Mouse (Mus musculus): Measurements from ENCODE around the gene Gm20388. TPM values are rescaled to one million over a fixed set of nuclear protein-coding genes. Genes with fewer than 3 reads are reported as not detected.

Gm20388 gene
- total RNA-seq, 2 experiments from 2014 or later, result 8.8 TPM

DNA sequence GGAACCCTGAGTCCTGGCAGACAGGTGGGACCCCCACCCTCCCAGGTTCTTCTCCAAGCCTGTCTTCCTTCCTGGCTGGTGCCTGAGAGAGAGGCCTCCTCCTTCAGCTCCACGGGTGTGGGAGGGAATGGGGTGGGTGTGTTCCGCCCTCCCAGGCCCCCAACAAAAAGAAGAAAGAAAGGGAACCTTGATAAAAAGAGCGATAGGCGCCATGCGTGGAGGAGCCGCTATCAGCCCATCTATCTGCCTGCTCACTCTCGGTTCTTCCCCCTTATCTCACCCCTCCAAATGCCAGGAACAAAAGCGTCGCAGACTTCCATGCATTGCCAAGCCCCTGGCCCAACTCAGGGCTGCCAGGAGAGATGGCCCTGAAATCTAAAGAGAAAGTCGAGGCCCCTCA lies 2382.8 kb downstream of the Gm20388 start:
- DNase-seq (ENCODE audit: extremely low spot score in 1 of 2, low spot score in 1 of 2), result no peak

DNA sequence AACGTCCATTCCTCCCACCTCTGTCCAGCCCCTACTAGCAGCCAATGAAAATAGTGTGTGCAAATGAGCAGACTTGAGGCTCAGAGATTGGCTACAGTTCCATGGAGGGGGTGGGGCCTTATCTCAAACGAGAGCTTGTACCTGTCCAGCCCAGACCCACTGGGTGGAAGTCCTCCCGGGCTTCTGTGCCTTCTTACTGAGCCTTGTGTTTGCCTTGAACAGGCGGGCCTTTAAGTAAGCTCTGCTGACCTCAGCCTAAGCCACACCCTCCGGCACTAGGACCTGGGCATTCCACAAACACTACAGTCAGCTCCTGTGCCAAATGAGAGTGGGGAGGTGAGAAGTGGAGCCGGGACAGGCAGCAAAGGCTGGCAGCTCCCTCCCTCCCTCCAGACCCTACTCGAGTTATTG lies 2383.6 kb downstream of the Gm20388 start:
- no peak for DNase-seq (ENCODE audit: extremely low spot score in 1 of 2, low spot score in 1 of 2)

- DNase-seq (ENCODE audit: extremely low spot score in 1 of 2, low spot score in 1 of 2), result no peak
These were observed 2384.7 kb downstream of the Gm20388 start for GRCm38 (mm10) chr8:122295389-122295788.

DNA sequence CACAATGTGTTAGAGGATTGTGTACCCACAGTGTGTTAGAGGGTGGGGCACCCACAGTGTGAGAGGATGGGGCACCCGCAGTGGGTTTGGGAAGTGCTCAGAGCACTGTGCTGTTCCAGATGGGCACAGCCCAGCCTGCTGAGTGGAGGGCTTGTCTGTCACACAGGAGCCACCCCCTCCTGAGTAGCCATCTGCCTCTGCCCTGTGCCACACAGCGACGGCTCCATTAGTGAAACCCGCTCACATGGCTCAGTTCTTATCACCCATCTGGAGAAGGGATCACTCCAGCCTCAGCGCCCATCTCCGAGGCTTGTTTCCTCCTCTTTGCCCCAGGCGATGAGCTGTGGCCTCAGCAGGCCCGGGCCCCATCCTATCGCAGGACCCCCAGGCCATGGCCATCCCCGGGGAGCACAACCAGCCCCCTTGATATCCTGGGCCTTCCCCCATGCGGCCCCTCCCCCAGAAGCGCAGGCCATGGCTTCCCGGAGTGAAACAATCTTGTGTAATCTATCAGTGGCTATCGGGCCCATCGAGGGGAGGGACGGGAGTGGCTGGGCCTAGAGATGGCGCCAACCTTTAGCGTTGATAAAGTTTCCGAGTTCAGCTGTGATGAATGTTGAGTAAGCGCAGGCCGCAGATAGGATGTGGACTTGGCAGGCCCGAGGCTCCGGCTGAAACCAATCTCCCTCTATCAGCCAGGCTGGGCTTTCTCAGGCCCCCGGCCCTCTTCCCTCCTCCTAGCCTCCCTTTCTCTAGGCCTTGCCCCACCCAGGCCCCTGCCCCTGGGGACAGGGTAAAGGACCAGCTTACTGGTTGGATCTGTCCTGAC lies 2385.7 kb downstream of the Gm20388 start:
- no peak for DNase-seq (ENCODE audit: extremely low spot score in 1 of 2, low spot score in 1 of 2)

DNA sequence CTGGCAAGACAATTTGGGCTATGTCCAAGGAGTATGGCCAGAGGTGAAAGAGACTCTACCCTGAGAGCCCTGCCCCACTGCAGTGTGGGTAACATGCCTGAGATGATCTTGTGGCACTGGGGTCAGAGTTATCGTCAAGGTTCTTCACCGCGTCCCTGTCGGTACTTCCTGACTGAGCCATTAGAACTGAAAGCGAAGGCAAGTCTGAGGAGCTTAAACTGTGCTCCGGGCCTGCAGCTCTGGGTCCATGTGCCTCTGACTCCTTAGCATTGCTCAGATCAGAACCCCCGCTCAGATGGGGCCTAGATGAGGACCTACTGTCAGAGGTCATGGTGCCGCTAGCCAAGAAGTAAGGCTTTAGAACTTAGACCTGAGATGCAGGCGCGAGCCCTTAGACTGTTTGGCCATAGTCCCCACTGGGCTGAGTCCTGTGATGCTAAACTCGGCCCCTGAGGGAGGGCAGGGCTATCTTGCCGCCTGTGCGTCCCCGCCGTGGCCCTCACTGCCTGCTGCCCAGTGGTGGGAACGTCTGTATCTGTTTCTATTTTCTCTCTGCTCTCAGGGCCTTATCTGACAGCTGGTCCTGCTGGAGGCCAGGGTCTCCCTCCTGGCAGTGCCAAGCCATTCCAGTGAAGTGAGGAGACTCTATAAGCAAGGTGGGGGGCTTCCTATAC lies 2389.1 kb downstream of the Gm20388 start:
- no peak for DNase-seq (ENCODE audit: extremely low spot score in 1 of 2, low spot score in 1 of 2)

GRCm38 (mm10) chr8:122301081-122301480 lies 2390.4 kb downstream of the Gm20388 start:
- no peak for DNase-seq (ENCODE audit: extremely low spot score in 1 of 2, low spot score in 1 of 2)

- no peak for DNase-seq (ENCODE audit: extremely low spot score in 1 of 2, low spot score in 1 of 2)
These were observed 2391.2 kb downstream of the Gm20388 start for GRCm38 (mm10) chr8:122301866-122302265.

DNA sequence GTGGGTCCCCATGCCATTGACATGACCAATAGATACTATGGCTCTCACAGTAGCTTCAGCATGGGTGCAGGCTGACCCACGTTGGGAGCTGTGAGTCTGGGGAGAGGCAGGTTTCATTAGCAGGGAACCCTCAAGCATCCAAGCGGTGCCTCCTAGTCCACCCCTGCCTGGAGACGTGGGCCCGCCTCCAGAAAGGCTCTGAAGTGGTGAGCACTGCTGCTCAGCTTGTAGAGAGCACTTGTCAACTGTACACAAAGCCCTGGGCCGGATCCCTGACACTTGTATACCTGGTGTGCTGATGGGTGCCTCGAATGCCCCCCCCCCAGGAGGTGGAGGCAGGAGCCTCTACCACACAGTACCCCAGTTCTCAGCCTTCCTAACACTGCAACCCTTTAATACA lies 2392.8 kb downstream of the Gm20388 start:
- DNase-seq (ENCODE audit: extremely low spot score in 1 of 2, low spot score in 1 of 2), result no peak

- DNase-seq (ENCODE audit: extremely low spot score in 1 of 2, low spot score in 1 of 2), result no peak
These were observed 2393.4 kb downstream of the Gm20388 start for GRCm38 (mm10) chr8:122304058-122304457.

GRCm38 (mm10) chr8:122306660-122307399 lies 2396.2 kb downstream of the Gm20388 start:
- no peak for DNase-seq (ENCODE audit: extremely low spot score in 1 of 2, low spot score in 1 of 2)

DNA sequence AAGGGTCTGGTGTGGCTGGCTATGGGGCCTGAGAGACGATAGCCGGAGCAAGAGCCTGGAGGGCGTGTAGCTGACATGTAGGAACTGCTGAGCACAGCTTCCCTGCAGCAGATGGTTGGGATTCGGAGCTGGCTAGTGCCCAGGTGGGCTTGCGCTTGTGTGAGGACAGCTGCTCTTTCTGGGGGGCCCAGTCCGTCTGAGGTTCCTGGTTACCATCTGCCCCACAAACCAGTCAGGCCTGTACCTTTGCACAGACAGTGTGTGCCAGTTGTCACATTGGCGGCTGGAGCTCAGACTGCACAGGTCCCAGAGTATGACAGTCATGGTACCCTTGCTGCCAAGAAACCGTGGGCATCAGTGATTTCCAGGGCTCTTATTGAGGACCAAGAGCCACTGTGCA lies 2397.2 kb downstream of the Gm20388 start:
- DNase-seq (ENCODE audit: extremely low spot score in 1 of 2, low spot score in 1 of 2), result no peak

- DNase-seq (ENCODE audit: extremely low spot score in 1 of 2, low spot score in 1 of 2), result no peak
These were observed 2398.6 kb downstream of the Gm20388 start for GRCm38 (mm10) chr8:122309272-122309671.

GRCm38 (mm10) chr8:122311115-122311514 lies 2400.5 kb downstream of the Gm20388 start:
- no peak for DNase-seq (ENCODE audit: extremely low spot score in 1 of 2, low spot score in 1 of 2)

- DNase-seq (ENCODE audit: extremely low spot score in 1 of 2, low spot score in 1 of 2), result no peak
These were observed 2401.9 kb downstream of the Gm20388 start for GRCm38 (mm10) chr8:122312553-122312952.

GRCm38 (mm10) chr8:122313310-122313709 lies 2402.7 kb downstream of the Gm20388 start:
- DNase-seq (ENCODE audit: extremely low spot score in 1 of 2, low spot score in 1 of 2), result no peak

DNA sequence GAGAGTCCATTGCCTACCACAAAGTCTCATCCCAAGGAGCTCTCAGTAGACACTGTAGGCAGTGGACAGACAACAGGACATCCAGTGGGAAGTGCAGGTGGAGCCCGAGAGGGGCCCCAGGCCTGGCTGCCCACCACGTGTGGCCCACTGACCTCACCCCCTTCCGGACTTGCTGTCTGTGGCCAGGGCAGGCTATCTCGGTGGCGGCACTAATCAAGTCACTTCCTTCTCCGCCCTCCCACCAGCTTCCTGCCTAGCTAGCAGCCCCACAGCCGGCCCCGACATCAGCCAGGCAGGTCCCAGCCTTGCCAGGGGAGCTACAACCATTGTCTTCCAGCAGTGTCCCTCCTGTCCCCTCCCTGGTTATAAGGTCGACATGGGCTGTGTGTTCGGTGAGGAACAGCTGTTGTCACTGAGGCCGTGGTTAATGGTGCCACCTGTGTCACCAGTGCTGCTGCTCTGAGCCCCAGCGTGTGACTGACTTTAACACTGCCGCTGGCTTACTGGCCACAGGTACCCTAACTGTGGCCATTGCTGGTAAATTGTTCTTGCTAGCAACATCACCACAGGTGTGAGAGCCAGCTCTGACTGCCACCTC lies 2404.4 kb downstream of the Gm20388 start:
- no peak for DNase-seq (ENCODE audit: extremely low spot score in 1 of 2, low spot score in 1 of 2)

DNA sequence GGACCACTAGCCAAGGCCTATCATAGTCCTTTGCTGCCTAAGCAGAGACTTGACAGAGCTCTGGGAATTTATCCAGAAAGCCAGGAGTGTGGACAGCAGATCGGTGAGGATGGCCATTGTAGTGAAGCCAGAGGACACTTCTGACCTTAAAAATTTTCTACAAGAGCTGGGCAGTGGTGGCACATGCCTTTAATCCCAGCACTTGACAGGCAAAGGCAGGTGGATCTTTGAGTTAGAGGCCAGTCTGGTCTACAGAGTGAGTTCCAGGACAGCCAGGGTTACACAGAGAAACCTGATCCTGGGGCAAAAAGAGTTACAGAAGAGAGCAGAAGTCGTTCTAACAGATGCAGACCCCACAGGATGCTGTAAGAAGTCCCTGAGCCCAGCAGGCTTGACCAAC lies 2405.8 kb downstream of the Gm20388 start:
- no peak for DNase-seq (ENCODE audit: extremely low spot score in 1 of 2, low spot score in 1 of 2)

DNA sequence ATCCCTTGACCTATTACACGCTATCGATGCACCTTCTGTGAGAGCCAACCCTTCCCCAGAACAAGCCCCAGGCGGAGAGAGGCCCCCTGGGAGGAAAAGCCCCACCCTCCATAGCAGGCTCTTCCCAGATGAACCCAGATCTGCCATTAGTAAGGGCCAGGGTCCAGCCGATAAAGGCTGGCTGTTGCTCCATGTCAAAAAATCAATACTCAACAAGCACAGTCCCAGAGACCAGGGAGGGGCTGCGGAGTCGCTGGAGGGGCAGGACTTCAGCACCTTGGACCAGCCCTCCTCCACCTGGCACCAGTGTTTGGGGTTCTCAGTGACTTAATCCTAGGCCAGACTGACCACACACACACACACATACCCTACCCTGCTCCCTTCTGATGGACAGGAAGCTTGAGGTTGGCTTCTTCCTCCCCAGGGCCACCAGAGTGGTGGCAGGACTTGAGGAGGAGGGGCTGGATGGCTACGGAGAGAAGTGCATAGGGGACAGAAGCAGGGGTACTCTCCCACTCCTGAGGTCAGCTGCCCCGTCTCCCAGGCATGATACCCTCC lies 2407.4 kb downstream of the Gm20388 start:
- DNase-seq (ENCODE audit: extremely low spot score in 1 of 2, low spot score in 1 of 2), result no peak

GRCm38 (mm10) chr8:122319045-122319707 lies 2408.5 kb downstream of the Gm20388 start:
- no peak for DNase-seq (ENCODE audit: extremely low spot score in 1 of 2, low spot score in 1 of 2)

GRCm38 (mm10) chr8:122319708-122320075 lies 2409.1 kb downstream of the Gm20388 start:
- no peak for DNase-seq (ENCODE audit: extremely low spot score in 1 of 2, low spot score in 1 of 2)
